ENCODE assay signal across 14 mouse cellular contexts in genomic region chr1:59380926-59381325, GRCm38 (mm10).
A peak's percentile ranks its signal among the peaks of the same experiment; 100 is the strongest.
DNase-seq lines count a peak whose midpoint lies in the region; ATAC-seq and TF ChIP-seq lines count a peak whose summit lies in the region.
"Had no signal": no experiment of that assay in that cellular context is flagged by ENCODE, and none has a peak within 500 bp of the region (broad histone marks: within the 10 kb centered on the region; RNA-seq: fewer than 3 reads in every experiment).

No protein-coding gene starts in this region.

- ATAC-seq in heart, embryonic 12.5 days (ENCODE audit: insufficient number of reproducible peaks, low FRiP score), result no peak

- intact Hi-C loops in heart, adult 2 months (cut with DNase I), result no loop called here
- intact Hi-C loops in heart, postnatal 10 days (cut with DNase I), result no loop called here

- H3K27ac ChIP-seq in heart, adult 2 months, result no peak overlapping the region
- no peak overlapping the region for H3K27ac ChIP-seq in heart, embryonic 12.5 days (ENCODE audit: poor library complexity, severe bottlenecking)
- H3K27ac ChIP-seq: embryonic facial prominence, embryonic 15.5 days; liver, embryonic 14.5 days; midbrain, embryonic 12.5 days; neural tube, embryonic 13.5 days had no signal

- H3K4me3 ChIP-seq in heart, adult 2 months, result no peak overlapping the region
- no peak overlapping the region for H3K4me3 ChIP-seq in heart, embryonic 12.5 days
- H3K4me3 ChIP-seq: embryonic facial prominence, embryonic 15.5 days; midbrain, embryonic 12.5 days; neural tube, embryonic 13.5 days had no signal

- H3K4me1 ChIP-seq in heart, adult 2 months (ENCODE audit: control insufficient read depth, insufficient read depth, low read length), result peaks cover 4% of the 10 kb centered on the region; the same call in 1 of the 2 replicates
- H3K4me1 ChIP-seq in heart, embryonic 12.5 days (replicated peaks), result peaks cover 9% of the 10 kb centered on the region

- H3K27me3 ChIP-seq in heart, adult 2 months (ENCODE audit: control insufficient read depth, insufficient read depth, low read length), result no peaks in the 10 kb centered on the region
- peaks cover 64% of the 10 kb centered on the region for H3K27me3 ChIP-seq in heart, embryonic 12.5 days (replicated peaks)
- H3K27me3 ChIP-seq: CH12.LX; embryonic facial prominence, embryonic 15.5 days; midbrain, embryonic 12.5 days; neural tube, embryonic 13.5 days had no signal

- no peak overlapping the region for H3K9ac ChIP-seq in heart, adult 2 months (ENCODE audit: low read depth, low read length)
- no peak overlapping the region for H3K9ac ChIP-seq in heart, embryonic 12.5 days
- H3K9ac ChIP-seq: embryonic facial prominence, embryonic 15.5 days; liver, embryonic 14.5 days; midbrain, embryonic 12.5 days; neural tube, embryonic 13.5 days had no signal

- no peaks in the 10 kb centered on the region for H3K36me3 ChIP-seq in heart, adult 2 months (ENCODE audit: control insufficient read depth, insufficient read depth, low read length)
- H3K36me3 ChIP-seq in heart, embryonic 12.5 days, result no peaks in the 10 kb centered on the region
- H3K36me3 ChIP-seq: embryonic facial prominence, embryonic 15.5 days; midbrain, embryonic 12.5 days; neural tube, embryonic 13.5 days had no signal

- no peak for TF ChIP-seq CTCF in heart, adult 2 months (IDR thresholded peaks at IDR 0.05)

- 34% methylated on average over 10 of the region's 10 CpGs for WGBS in heart, adult 2 months
- WGBS in heart, embryonic 12.5 days, result 43% methylated on average over 10 of the region's 10 CpGs

- TF ChIP-seq EP300 in heart, adult 2 months (IDR thresholded peaks at IDR 0.05; ENCODE audit: insufficient read depth, low read depth, low read length), result no peak

- no peaks in the 10 kb centered on the region for H3K79me2 ChIP-seq in heart, adult 2 months (replicated peaks; ENCODE audit: control insufficient read depth, insufficient read depth, low read length)

- peak; percentile 35 to 62 for DNase-seq in heart, adult 2 months
- peak; percentile 29 for DNase-seq in brain, adult 2 months (ENCODE audit: low read depth, low spot score)
- DNase-seq in heart, postnatal 10 days, result peak; percentile 25 to 29
- DNase-seq in lung, postnatal 25 days (ENCODE audit: low spot score), result peak; percentile 25
- DNase-seq in kidney, adult 11 months, result no peak
- no peak for DNase-seq in T-cell, adult 2 months (ENCODE audit: low spot score)
- no peak for DNase-seq in adrenal gland, postnatal 10 days
- DNase-seq: kidney, adult 9 months had no signal

- no peaks in the 10 kb centered on the region for H3K9me3 ChIP-seq in heart, embryonic 12.5 days (replicated peaks)
- H3K9me3 ChIP-seq: embryonic facial prominence, embryonic 15.5 days; midbrain, embryonic 12.5 days; neural tube, embryonic 13.5 days had no signal

- H3K4me2 ChIP-seq in heart, embryonic 12.5 days, result no peak overlapping the region
- H3K4me2 ChIP-seq: embryonic facial prominence, embryonic 15.5 days; midbrain, embryonic 12.5 days; neural tube, embryonic 13.5 days had no signal

- TF ChIP-seq POLR2A in heart, adult 2 months (IDR thresholded peaks at IDR 0.05; ENCODE audit: insufficient read depth, low read depth, low read length), result no peak

Comparison
In these comparisons a context has a peak if more than half of its experiments do, and no peak if none do; other contexts are left out.
1. DNase-seq: peak in heart, adult 2 months (2 of 2), brain, adult 2 months (single experiment), heart, postnatal 10 days (2 of 2) and lung, postnatal 25 days (single experiment); none in kidney, adult 11 months (single experiment), T-cell, adult 2 months (single experiment) and adrenal gland, postnatal 10 days (single experiment).